Mouse (Mus musculus): ENCODE measurements around the gene Calb2.

Gene Calb2

DNA sequence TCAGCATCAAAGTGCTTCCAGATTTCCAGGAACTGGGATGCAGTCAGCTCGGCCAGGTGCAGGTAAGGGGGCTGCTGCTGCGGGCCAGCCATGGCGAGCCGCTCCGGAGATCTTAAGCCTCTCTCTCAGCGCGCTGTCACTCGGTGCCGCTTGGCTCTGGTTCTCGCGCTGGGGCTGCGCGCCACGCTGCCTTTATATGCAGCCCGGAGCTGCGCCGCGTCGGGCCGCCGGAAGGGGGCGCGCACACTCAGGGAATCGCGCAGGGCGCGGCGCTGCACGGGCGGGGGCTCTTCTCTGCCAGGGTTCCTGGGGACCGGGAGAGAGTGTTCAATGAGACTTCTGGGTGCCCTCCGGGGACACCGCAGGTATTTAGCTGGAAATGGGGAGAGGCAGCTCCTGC, at the start of gene Calb2:
Gene Calb2, minus strand, starts transcription at position 165 of the 400 bp plus-strand sequence.
- peak; percentile 9 for DNase-seq (ENCODE audit: low spot score)

DNA sequence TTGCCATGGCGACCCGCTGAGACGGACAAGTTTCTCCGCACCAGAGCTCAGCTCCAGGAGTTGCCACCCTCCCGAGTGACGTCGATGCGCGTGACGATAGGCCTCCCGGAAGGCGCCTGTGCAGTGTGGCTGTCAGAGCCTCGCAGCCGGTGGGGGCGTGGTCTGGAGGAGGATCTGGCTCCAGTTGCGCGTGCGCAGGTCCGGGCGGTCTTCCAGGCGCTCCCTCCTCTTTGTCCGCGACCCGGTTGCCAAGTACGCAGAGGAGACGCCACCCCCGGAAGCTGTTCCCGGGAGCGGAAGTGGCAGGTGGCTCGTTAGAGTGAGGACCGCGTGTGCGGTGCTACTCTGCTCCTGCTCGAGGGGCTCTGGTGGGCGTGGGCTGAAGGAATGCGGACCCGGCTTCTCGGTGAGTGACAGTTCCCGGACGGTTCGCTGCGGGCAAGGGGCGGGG, 49.7 kb upstream of the Calb2 start:
- DNase-seq (ENCODE audit: low spot score): peak; percentile 100

GRCm38 (mm10) chr8:110217198-110217597, 49.2 kb upstream of the Calb2 start:
- DNase-seq (ENCODE audit: low spot score): no peak

GRCm38 (mm10) chr8:110216253-110216652, 48.2 kb upstream of the Calb2 start:
- no peak for DNase-seq (ENCODE audit: low spot score)

GRCm38 (mm10) chr8:110215365-110215764, 47.4 kb upstream of the Calb2 start, which contains the start of gene Cmtr2:
Gene Cmtr2 (plus strand): TSS chr8:110215665.
- no peak for DNase-seq (ENCODE audit: low spot score)

- DNase-seq (ENCODE audit: low spot score): no peak
Observed at GRCm38 (mm10) chr8:110201806-110202205, 33.8 kb upstream of the Calb2 start.

GRCm38 (mm10) chr8:110196678-110197077, 28.7 kb upstream of the Calb2 start:
- DNase-seq (ENCODE audit: low spot score): peak; percentile 62

DNA sequence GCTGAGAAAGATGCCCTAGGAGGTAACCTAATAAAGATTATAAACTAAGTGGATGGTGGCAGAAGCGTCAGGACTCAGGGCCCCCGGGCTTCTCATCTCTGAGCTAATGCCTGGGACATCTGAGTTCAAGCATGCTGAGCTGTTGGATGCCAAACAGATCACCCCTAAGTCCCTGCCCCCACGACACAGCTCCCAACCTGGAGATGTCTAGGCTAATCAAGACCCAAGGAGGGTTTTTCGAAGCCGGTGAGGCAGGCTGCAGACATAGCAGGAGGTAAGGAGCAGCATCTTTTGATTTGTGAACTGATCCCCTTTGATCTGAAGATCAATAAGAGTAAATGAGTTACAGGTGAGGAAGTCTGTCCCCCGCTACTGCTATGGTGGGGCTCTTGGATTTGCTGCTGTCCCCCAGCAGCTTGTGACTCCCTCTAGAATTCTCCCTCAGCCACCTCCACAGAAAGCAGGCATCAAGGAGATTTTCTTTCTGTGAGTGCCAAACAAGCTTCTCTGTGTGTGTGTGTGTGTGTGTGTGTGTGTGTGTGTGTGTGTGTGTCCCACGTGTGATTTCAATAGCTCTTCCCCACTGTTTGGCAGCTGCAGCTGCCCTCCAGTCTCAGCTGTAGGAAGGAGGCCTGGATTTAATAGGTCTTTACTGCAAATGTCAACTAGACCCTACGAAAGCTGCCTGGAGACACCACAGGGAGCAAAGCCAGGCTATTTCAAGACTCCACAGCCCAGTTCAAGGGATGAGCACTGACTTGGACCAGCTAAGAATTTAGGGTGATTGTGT, 21.1 kb upstream of the Calb2 start:
- DNase-seq (ENCODE audit: low spot score): no peak

DNA sequence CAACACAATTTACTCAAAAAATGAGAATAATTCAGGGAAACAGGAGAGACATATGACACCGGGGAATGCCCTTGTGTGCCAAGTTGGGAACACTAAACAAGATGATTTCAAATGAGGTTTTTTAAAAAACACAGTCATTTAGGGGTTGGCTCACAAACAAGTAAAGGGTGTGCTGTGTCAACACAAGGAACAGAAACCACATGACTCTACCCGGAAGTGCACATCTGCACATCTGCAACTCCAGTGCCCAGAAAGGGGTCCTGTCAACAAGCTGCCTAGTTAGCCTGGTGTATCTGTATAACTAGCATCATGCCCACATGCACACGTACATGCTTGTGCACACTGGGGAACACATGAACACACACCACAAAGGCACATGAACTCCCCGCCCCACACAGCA, 17.5 kb upstream of the Calb2 start:
- DNase-seq (ENCODE audit: low spot score): no peak

GRCm38 (mm10) chr8:110183748-110184147, 15.7 kb upstream of the Calb2 start:
- no peak for DNase-seq (ENCODE audit: low spot score)

- no peak for DNase-seq (ENCODE audit: low spot score)
Observed at GRCm38 (mm10) chr8:110182735-110183367, 14.8 kb upstream of the Calb2 start.

DNA sequence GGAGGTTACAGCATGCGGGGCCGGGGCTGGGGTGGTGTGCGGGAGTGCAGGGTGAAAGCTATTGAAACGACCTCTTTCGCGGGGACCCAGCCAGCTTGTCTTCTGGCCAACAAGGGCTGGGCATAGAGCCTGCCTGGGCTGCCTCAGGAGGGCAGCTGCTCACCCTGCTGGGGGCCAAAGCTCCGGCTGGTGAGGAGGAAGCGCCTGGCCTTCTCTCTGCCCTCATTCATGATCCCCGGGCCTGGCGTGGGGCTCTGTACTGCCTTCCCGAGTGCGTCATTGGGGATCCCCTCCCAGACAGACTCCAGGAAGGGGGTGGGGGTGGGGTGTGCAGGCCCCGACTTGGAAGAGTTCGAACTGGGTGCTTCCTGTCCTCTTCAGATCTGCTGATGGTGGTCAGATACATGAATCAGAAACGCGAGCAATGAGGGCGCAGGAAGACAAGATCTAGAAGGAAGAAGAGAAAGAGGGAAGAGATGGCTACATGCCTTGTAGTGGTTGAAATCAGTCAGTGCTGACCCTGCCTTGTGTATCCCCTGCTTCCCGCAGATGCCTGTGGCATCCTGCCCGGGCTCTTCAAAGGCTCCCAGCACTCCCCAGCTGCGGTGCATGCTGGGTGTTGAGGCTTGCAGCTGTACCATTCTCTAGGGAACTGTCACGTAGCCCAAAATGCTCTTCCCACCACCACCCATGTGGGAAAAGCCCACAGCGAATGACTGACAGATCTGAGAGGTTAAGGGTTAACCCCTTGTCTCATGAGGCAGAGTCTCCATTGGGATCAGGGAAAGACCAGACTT, 9.5 kb upstream of the Calb2 start:
- no peak for DNase-seq (ENCODE audit: low spot score)

GRCm38 (mm10) chr8:110174826-110175225, 6.8 kb upstream of the Calb2 start:
- no peak for DNase-seq (ENCODE audit: low spot score)

DNA sequence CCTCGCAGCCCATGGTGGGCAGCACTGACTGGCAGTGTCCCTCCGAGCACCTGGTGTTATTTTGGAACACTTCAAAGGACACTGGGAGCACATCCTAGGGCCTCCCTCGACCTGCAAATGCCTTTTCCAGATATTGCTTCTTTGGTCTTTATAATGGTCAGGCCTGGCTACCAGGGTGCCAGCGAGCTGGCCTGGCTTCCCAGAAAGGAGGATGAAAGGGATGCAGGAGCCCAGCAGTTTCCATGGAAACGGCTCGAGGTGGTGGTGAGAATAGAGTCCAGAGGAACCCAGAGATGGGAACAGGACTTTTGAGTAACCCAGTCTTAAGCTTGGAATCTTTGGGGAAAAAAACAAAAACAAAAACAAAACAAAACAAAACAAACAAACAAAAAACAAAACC, 4.2 kb upstream of the Calb2 start:
- no peak for DNase-seq (ENCODE audit: low spot score)

GRCm38 (mm10) chr8:110166270-110166669, 1.7 kb downstream of the Calb2 start:
- no peak for DNase-seq (ENCODE audit: low spot score)

DNA sequence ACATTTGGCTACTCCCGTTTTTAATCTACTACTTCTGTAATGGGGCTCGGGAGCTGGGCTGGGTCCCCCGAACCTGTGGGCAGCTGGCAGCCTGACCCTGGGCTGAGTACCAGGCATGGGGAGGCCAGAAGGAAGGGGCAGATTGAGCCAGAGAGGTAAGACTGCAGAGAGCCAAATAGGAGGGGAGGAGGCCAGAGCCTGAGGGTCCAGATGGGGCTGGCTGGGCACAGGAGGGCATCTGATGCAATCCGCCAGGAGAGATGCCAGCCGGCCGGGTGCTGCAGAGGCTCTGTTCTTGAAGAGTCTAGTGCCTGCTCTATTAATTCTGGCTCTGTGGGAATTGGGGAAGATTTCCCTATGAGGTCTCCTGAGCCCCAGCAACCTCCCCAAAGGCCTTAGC, 6.0 kb downstream of the Calb2 start:
- DNase-seq (ENCODE audit: low spot score): no peak

GRCm38 (mm10) chr8:110152951-110153350, 15.1 kb downstream of the Calb2 start:
- no peak for DNase-seq (ENCODE audit: low spot score)

GRCm38 (mm10) chr8:110145538-110145937, 22.5 kb downstream of the Calb2 start:
- peak; percentile 31 for DNase-seq (ENCODE audit: low spot score)

- DNase-seq (ENCODE audit: low spot score): no peak
Observed at GRCm38 (mm10) chr8:110140770-110141169, 27.2 kb downstream of the Calb2 start.

DNA sequence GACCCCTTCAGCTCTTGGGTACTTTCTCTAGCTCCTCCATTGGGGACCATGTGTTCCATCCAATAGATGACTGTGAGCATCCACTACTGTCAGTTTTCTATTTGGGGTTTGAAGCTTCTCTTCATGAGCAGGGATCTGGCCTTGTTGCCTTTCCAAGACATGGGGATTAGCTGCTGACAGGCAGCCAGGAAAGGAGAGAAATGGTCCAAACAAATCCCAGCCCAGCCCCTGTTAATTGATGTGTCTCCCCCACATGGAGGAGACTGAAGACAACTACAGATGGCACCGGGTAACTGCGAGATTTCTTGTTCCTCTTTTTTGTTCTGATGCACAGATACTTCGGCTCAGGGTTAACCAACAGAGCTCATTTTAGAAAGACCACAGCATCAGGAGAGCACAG, 27.9 kb downstream of the Calb2 start:
- no peak for DNase-seq (ENCODE audit: low spot score)

DNA sequence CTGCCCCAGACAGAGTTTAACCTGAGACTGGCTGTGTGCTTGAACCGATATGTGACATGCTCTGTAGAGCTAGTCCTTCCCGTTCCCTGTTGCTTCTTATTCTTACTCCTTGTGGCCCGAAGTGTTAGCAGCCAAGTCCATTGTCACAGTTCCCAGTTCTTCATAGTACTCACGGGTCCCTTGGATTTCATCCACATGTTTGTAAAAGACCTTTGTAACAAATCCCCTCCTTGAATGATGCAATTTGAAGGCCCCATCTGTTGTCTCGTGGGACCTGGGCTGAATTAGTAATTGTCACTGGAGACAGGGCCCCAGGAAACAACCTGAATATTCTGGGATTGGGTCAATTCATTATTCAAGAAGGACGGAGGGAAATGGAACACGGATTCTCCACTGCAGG, 32.5 kb downstream of the Calb2 start:
- no peak for DNase-seq (ENCODE audit: low spot score)

DNA sequence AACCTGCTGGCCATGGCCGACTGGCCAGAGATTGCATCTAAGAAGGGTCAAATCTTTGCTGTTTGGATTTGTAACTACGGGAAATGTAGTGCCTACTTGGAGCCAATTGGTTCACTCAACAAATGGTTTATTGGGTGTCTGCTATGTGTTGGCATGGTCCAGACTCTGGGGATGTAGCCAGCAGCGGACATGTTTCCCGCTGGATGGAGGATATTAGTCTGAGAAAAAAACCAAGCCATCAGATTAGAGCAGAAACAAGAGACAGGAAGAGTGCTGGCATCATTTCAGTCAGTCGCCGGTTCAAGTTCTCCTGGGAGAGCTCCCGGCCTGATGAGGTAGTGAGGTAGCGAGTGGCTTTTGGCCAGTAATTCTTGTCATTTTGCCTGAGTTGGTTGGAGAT, 33.8 kb downstream of the Calb2 start:
- no peak for DNase-seq (ENCODE audit: low spot score)

DNA sequence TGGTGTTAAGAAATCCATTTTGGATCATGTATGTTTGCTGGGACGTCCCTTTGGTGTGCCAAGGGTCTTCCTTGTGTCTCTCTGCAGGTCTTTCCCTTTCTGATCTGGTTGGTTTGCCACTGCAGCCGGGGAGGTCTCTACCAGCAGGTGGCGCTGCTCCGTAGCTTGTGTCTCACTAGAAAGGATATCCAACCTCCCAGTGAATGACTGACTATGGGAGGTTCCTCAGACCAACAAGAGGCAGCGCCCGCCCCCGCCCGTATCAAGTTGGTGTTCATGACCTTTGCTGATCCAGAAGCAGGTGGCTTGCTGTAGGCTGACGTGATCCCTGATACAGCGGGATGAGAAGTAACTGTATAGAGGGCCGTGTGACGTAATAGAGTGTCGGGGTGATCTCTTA, 37.5 kb downstream of the Calb2 start:
- DNase-seq (ENCODE audit: low spot score): peak; percentile 70
